14 mouse cellular contexts compared by ENCODE assay signal in genomic region chr5:141311801-141312200, GRCm38 (mm10).
"Had no signal": no experiment of that assay in that cellular context is flagged by ENCODE, and none has a peak within 500 bp of the region (broad histone marks: within the 10 kb centered on the region; RNA-seq: fewer than 3 reads in every experiment).

No protein-coding gene starts in this region.

- H3K36me3 ChIP-seq: intestine, embryonic 15.5 days; kidney, embryonic 15.5 days; limb, embryonic 15.5 days; midbrain, embryonic 10.5 days; neural tube, embryonic 15.5 days had no signal

- H3K27ac ChIP-seq: hindbrain, embryonic 14.5 days; intestine, embryonic 15.5 days; kidney, embryonic 15.5 days; left cerebral cortex, adult 2 months; limb, embryonic 15.5 days; midbrain, embryonic 10.5 days; neural tube, embryonic 15.5 days had no signal

- ATAC-seq: intestine, embryonic 15.5 days had no signal

- H3K4me2 ChIP-seq: hindbrain, embryonic 14.5 days; intestine, embryonic 15.5 days; kidney, embryonic 15.5 days; limb, embryonic 15.5 days; neural tube, embryonic 15.5 days had no signal

- H3K27me3 ChIP-seq: intestine, embryonic 15.5 days; kidney, embryonic 15.5 days; limb, embryonic 15.5 days; neural tube, embryonic 15.5 days had no signal

- H3K9me3 ChIP-seq: intestine, embryonic 15.5 days; kidney, embryonic 15.5 days; limb, embryonic 15.5 days; midbrain, embryonic 10.5 days; neural tube, embryonic 15.5 days had no signal

- H3K4me3 ChIP-seq: intestine, embryonic 15.5 days; kidney, embryonic 15.5 days; left cerebral cortex, adult 2 months; limb, embryonic 15.5 days; midbrain, embryonic 10.5 days; myocyte; neural tube, embryonic 15.5 days had no signal

- H3K9ac ChIP-seq: hindbrain, embryonic 14.5 days; intestine, embryonic 15.5 days; kidney, embryonic 15.5 days; limb, embryonic 15.5 days; neural tube, embryonic 15.5 days had no signal

- DNase-seq: kidney, adult 2 months; kidney, postnatal 14 days; midbrain, embryonic 14.5 days; right cerebral cortex, adult 18-20 months; right cerebral cortex, postnatal 25 days; thymus, postnatal 4 days had no signal

- H3K4me1 ChIP-seq: kidney, embryonic 15.5 days; limb, embryonic 15.5 days; midbrain, embryonic 10.5 days; neural tube, embryonic 15.5 days had no signal
